Mouse (Mus musculus) intestine, embryonic 15.5 days (tissue): ENCODE measurements around the gene Pkig. TPM values are rescaled to one million over a fixed set of nuclear protein-coding genes. Genes with fewer than 3 reads are reported as not detected.

Experiments
- ATAC-seq: fragments of 200-750 bp; cut with Nextera tagmentation; 2 replicates; pipeline ENCODE4 v1.8.0; 2017; ENCODE audit warnings: moderate TSS enrichment, moderate library complexity
- H3K27ac ChIP-seq: fragments of 300-500 bp; sonication (generic); 2 replicates; pipeline ENCODE4 v1.5.1; 2015; ENCODE audit warnings: mild to moderate bottlenecking, inconsistent platforms
- H3K27me3 ChIP-seq: fragments of 300-500 bp; sonication (generic); replicated peaks from 2 replicates; pipeline ENCODE4 v1.6.1; 2015; ENCODE audit warnings: inconsistent platforms
- H3K36me3 ChIP-seq: fragments of 300-500 bp; sonication (generic); 2 replicates; pipeline ENCODE4 v1.6.1; 2015; ENCODE audit warnings: inconsistent platforms
- H3K4me1 ChIP-seq: fragments of 300-500 bp; sonication (generic); replicated peaks from 2 replicates; pipeline ENCODE4 v1.6.1; 2015; ENCODE audit warnings: inconsistent platforms
- H3K4me2 ChIP-seq: fragments of 300-500 bp; sonication (generic); replicated peaks from 2 replicates; pipeline ENCODE4 v1.6.1; 2015; ENCODE audit warnings: mild to moderate bottlenecking, inconsistent platforms
- H3K4me3 ChIP-seq: fragments of 300-500 bp; sonication (generic); replicated peaks from 2 replicates; pipeline ENCODE4 v1.5.1; 2015; ENCODE audit warnings: inconsistent platforms
- H3K9ac ChIP-seq: fragments of 300-500 bp; sonication (generic); 2 replicates; pipeline ENCODE4 v1.6.1; 2015; ENCODE audit warnings: inconsistent platforms
- H3K9me3 ChIP-seq: fragments of 300-500 bp; sonication (generic); 2 replicates; pipeline ENCODE4 v1.6.1; 2016; ENCODE audit warnings: inconsistent platforms
- WGBS: fragments of 180-500 bp; shearing (Covaris S2); methylation state at CpG from one replicate; pipeline ENCODE4 v1.1.7; 2015; 5-methylcytosine and 5-hydroxymethylcytosine counted together
- polyA plus RNA-seq: library from polyadenylated mRNA; unstranded; fragments of >200 nt; fragmentation: Nextera tagmentation; extraction: Ambion mirVana; gene quantifications from 2 replicates; pipeline ENCODE4 v1.2.1, GENCODE M21; 2015

Gene Pkig
- polyA plus RNA-seq, 1 experiment from 2014 or later, result 122 TPM

GRCm38 (mm10) chr2:163719616-163720015 is 61.4 kb downstream of the Pkig start:
- no peaks in the 10 kb centered on the region; the same call in 1 of the 2 replicates for H3K36me3 ChIP-seq
- no peak overlapping the region for H3K9ac ChIP-seq
- H3K9me3 ChIP-seq, result no peaks in the 10 kb centered on the region
- 0 out of 2 replicates have a peak, but pooled peaks have one; percentile 18 for ATAC-seq
- 49% methylated on average over 4 of the region's 4 CpGs for WGBS
- H3K4me3 ChIP-seq, result no peak overlapping the region
- peaks cover 21% of the 10 kb centered on the region for H3K4me1 ChIP-seq
- no peak overlapping the region for H3K4me2 ChIP-seq
- no peak overlapping the region for H3K27ac ChIP-seq
- H3K27me3 ChIP-seq, result no peaks in the 10 kb centered on the region

- ATAC-seq, result no peak
- H3K9me3 ChIP-seq, result no peaks in the 10 kb centered on the region
- peaks cover 11% of the 10 kb centered on the region for H3K4me1 ChIP-seq
- no peak overlapping the region for H3K4me3 ChIP-seq
- peaks cover 3% of the 10 kb centered on the region; the same call in 1 of the 2 replicates for H3K36me3 ChIP-seq
- no peak overlapping the region for H3K4me2 ChIP-seq
- H3K27me3 ChIP-seq, result no peaks in the 10 kb centered on the region
- 83% methylated on average over 7 of the region's 7 CpGs for WGBS
- H3K9ac ChIP-seq, result no peak overlapping the region
- H3K27ac ChIP-seq, result no peak overlapping the region
These were observed 64.4 kb downstream of the Pkig start for GRCm38 (mm10) chr2:163722550-163722949.

- no peak overlapping the region for H3K4me3 ChIP-seq
- no peak overlapping the region for H3K9ac ChIP-seq
- WGBS, result 70% methylated on average over 5 of the region's 5 CpGs
- ATAC-seq, result no peak
- peaks cover 7% of the 10 kb centered on the region for H3K4me1 ChIP-seq
- no peaks in the 10 kb centered on the region for H3K27me3 ChIP-seq
- H3K36me3 ChIP-seq, result 0 out of 2 replicates have a peak, but pooled peaks cover 3% of the 10 kb centered on the region
- no peak overlapping the region for H3K4me2 ChIP-seq
- no peak overlapping the region for H3K27ac ChIP-seq
- no peaks in the 10 kb centered on the region for H3K9me3 ChIP-seq
These were observed 68.7 kb downstream of the Pkig start for GRCm38 (mm10) chr2:163726766-163727393.

GRCm38 (mm10) chr2:163728300-163728699 is 70.1 kb downstream of the Pkig start:
- H3K4me1 ChIP-seq, result peaks cover 7% of the 10 kb centered on the region
- no peaks in the 10 kb centered on the region for H3K9me3 ChIP-seq
- H3K27ac ChIP-seq, result no peak overlapping the region
- H3K4me3 ChIP-seq, result no peak overlapping the region
- ATAC-seq, result no peak
- 0 out of 2 replicates have a peak, but pooled peaks cover 3% of the 10 kb centered on the region for H3K36me3 ChIP-seq
- 75% methylated on average over 4 of the region's 4 CpGs for WGBS
- no peaks in the 10 kb centered on the region for H3K27me3 ChIP-seq
- no peak overlapping the region for H3K4me2 ChIP-seq
- no peak overlapping the region for H3K9ac ChIP-seq

GRCm38 (mm10) chr2:163732021-163732420 is 73.8 kb downstream of the Pkig start:
- 81% methylated on average over 11 of the region's 11 CpGs for WGBS
- Histone ChIP-seq H3K27me3 (no peaks in the 10 kb centered on the region), H3K4me3 (no peak overlapping the region), H3K36me3 (0 out of 2 replicates have a peak, but pooled peaks cover under 1% of the 10 kb centered on the region), H3K9ac (no peak overlapping the region), H3K27ac (no peak overlapping the region), H3K4me2 (no peak overlapping the region), H3K9me3 (no peaks in the 10 kb centered on the region), H3K4me1 (no peaks in the 10 kb centered on the region; the same call in 1 of the 2 replicates)
- no peak for ATAC-seq

- no peak overlapping the region for H3K27ac ChIP-seq
- no peaks in the 10 kb centered on the region for H3K9me3 ChIP-seq
- H3K4me1 ChIP-seq, result no peaks in the 10 kb centered on the region; the same call in 1 of the 2 replicates
- no peaks in the 10 kb centered on the region for H3K27me3 ChIP-seq
- H3K36me3 ChIP-seq, result no peaks in the 10 kb centered on the region
- no peak overlapping the region for H3K4me2 ChIP-seq
- 91% methylated on average over 9 of the region's 9 CpGs for WGBS
- no peak for ATAC-seq
- no peak overlapping the region for H3K9ac ChIP-seq
- H3K4me3 ChIP-seq, result no peak overlapping the region
These were observed 77.0 kb downstream of the Pkig start for GRCm38 (mm10) chr2:163735163-163735562.

- Histone ChIP-seq H3K27me3 (no peaks in the 10 kb centered on the region), H3K27ac (no peak overlapping the region), H3K36me3 (no peaks in the 10 kb centered on the region), H3K4me2 (no peak overlapping the region), H3K9ac (no peak overlapping the region), H3K4me1 (no peaks in the 10 kb centered on the region; the same call in 1 of the 2 replicates), H3K9me3 (no peaks in the 10 kb centered on the region), H3K4me3 (no peak overlapping the region)
- 58% methylated on average over 6 of the region's 6 CpGs for WGBS
- 0 out of 2 replicates have a peak, but pooled peaks have one; percentile 41 for ATAC-seq
These were observed 77.8 kb downstream of the Pkig start for GRCm38 (mm10) chr2:163735980-163736379.

- no peaks in the 10 kb centered on the region for H3K9me3 ChIP-seq
These were observed 84.5 kb downstream of the Pkig start for GRCm38 (mm10) chr2:163742656-163743055.

GRCm38 (mm10) chr2:163743357-163743756 is 85.2 kb downstream of the Pkig start:
- no peaks in the 10 kb centered on the region for H3K36me3 ChIP-seq
- H3K4me2 ChIP-seq, result no peak overlapping the region
- H3K27me3 ChIP-seq, result peaks cover 2% of the 10 kb centered on the region; the same call in 1 of the 2 replicates
- 66% methylated on average over 6 of the region's 6 CpGs for WGBS
- no peaks in the 10 kb centered on the region for H3K4me1 ChIP-seq
- no peak overlapping the region for H3K4me3 ChIP-seq
- no peak overlapping the region for H3K27ac ChIP-seq
- H3K9me3 ChIP-seq, result no peaks in the 10 kb centered on the region
- no peak for ATAC-seq
- H3K9ac ChIP-seq, result no peak overlapping the region

More at GRCm38 (mm10) chr2:163742656-163743055, 84.5 kb downstream of the Pkig start:
- Histone ChIP-seq H3K4me3 (no peak overlapping the region), H3K4me1 (no peaks in the 10 kb centered on the region), H3K27ac (no peak overlapping the region), H3K27me3 (no peaks in the 10 kb centered on the region; the same call in 1 of the 2 replicates), H3K9ac (no peak overlapping the region), H3K36me3 (no peaks in the 10 kb centered on the region), H3K4me2 (no peak overlapping the region)
- no peak for ATAC-seq
- WGBS, result 62% methylated on average over 5 of the region's 5 CpGs

GRCm38 (mm10) chr2:163744801-163745570 is 86.8 kb downstream of the Pkig start:
- Histone ChIP-seq H3K9ac (no peak overlapping the region), H3K27ac (no peak overlapping the region), H3K4me1 (peaks cover 9% of the 10 kb centered on the region; the same call in 1 of the 2 replicates), H3K9me3 (no peaks in the 10 kb centered on the region), H3K36me3 (no peaks in the 10 kb centered on the region), H3K4me2 (no peak overlapping the region), H3K4me3 (no peak overlapping the region), H3K27me3 (peaks cover 8% of the 10 kb centered on the region)
- no peak for ATAC-seq
- 81% methylated on average over 10 of the region's 10 CpGs for WGBS

GRCm38 (mm10) chr2:163749647-163750611 is 91.7 kb downstream of the Pkig start, which contains the start of gene Ada:
Gene Ada (minus strand): TSS chr2:163750239.
- Histone ChIP-seq H3K36me3 (no peaks in the 10 kb centered on the region), H3K4me3 (peak within 1 kb of the TSS; percentile 57), H3K9me3 (no peaks in the 10 kb centered on the region), H3K9ac (peak within 1 kb of the TSS; percentile 64), H3K27me3 (peaks cover 8% of the 10 kb centered on the region), H3K27ac (no peak within 1 kb of the TSS), H3K4me2 (peak within 1 kb of the TSS; percentile 99), H3K4me1 (peaks cover 12% of the 10 kb centered on the region)
- 1% methylated on average over 52 of the region's 57 CpGs for WGBS
- peak; percentile 93 for ATAC-seq
